Mouse (Mus musculus): Measurements from ENCODE around the gene Btd.

Btd gene

GRCm38 (mm10) chr14:31665566-31665940 is 24.7 kb downstream of the Btd start:
- DNase-seq (ENCODE audit: low spot score), result no peak

GRCm38 (mm10) chr14:31666931-31667705 is 26.3 kb downstream of the Btd start:
- DNase-seq (ENCODE audit: low spot score), result no peak

GRCm38 (mm10) chr14:31667741-31668140 is 26.9 kb downstream of the Btd start:
- DNase-seq (ENCODE audit: low spot score), result no peak

GRCm38 (mm10) chr14:31668326-31668725 is 27.5 kb downstream of the Btd start:
- no peak for DNase-seq (ENCODE audit: low spot score)

- DNase-seq (ENCODE audit: low spot score), result peak; percentile 50
Measured at GRCm38 (mm10) chr14:31669161-31669611, 28.4 kb downstream of the Btd start.

GRCm38 (mm10) chr14:31669642-31670490 is 29.0 kb downstream of the Btd start:
- DNase-seq (ENCODE audit: low spot score), result no peak

GRCm38 (mm10) chr14:31671635-31672320 is 30.9 kb downstream of the Btd start:
- no peak for DNase-seq (ENCODE audit: low spot score)

GRCm38 (mm10) chr14:31680656-31681055 is 39.8 kb downstream of the Btd start:
- DNase-seq (ENCODE audit: low spot score), result no peak

GRCm38 (mm10) chr14:31681291-31681690 is 40.5 kb downstream of the Btd start:
- no peak for DNase-seq (ENCODE audit: low spot score)

- DNase-seq (ENCODE audit: low spot score), result no peak
Measured at GRCm38 (mm10) chr14:31681931-31682555, 41.2 kb downstream of the Btd start.

- DNase-seq (ENCODE audit: low spot score), result no peak
Measured at GRCm38 (mm10) chr14:31683610-31684009, 42.8 kb downstream of the Btd start.

- DNase-seq (ENCODE audit: low spot score), result no peak
Measured at GRCm38 (mm10) chr14:31684343-31685040, 43.7 kb downstream of the Btd start.

GRCm38 (mm10) chr14:31685680-31686079 is 44.9 kb downstream of the Btd start:
- no peak for DNase-seq (ENCODE audit: low spot score)

- DNase-seq (ENCODE audit: low spot score), result no peak
Measured at GRCm38 (mm10) chr14:31686231-31686630, 45.4 kb downstream of the Btd start.

- no peak for DNase-seq (ENCODE audit: low spot score)
Measured at GRCm38 (mm10) chr14:31692536-31692935, 51.7 kb downstream of the Btd start.

GRCm38 (mm10) chr14:31696206-31696984 is 55.6 kb downstream of the Btd start:
- DNase-seq (ENCODE audit: low spot score), result no peak

GRCm38 (mm10) chr14:31696985-31697303 is 56.1 kb downstream of the Btd start:
- no peak for DNase-seq (ENCODE audit: low spot score)

GRCm38 (mm10) chr14:31697346-31697745 is 56.5 kb downstream of the Btd start:
- no peak for DNase-seq (ENCODE audit: low spot score)

- DNase-seq (ENCODE audit: low spot score), result no peak
Measured at GRCm38 (mm10) chr14:31697755-31698154, 56.9 kb downstream of the Btd start.

GRCm38 (mm10) chr14:31700376-31700775 is 59.5 kb downstream of the Btd start:
- DNase-seq (ENCODE audit: low spot score), result no peak

- DNase-seq (ENCODE audit: low spot score), result no peak
Measured at GRCm38 (mm10) chr14:31709343-31709742, 68.5 kb downstream of the Btd start.

Measured in ovary, postnatal 36 days (tissue).